Mouse (Mus musculus) mouse embryonic stem cell (cell line): ENCODE data around the gene Nsrp1.

ENCODE experiments used
- in situ Hi-C, 2 experiments: fragments of 300-500 bp; cut with MboI; formaldehyde crosslinking; loops; 1 replicate in 1 of 2; 3 replicates in 1 of 2; pipeline ENCODE4 v1.14.3; 2019 to 2020; ENCODE audit warnings: low sequenced_read_pairs in 2 of 2, low pct_unique_long_range_greater_than_20kb in 1 of 2, mixed read lengths in 1 of 2; ENCODE audit not compliant: unreplicated experiment in 1 of 2

Gene Nsrp1

GRCm38 (mm10) chr11:76998705-76999226 lies 79.5 kb downstream of the Nsrp1 start:
- in situ Hi-C loops, result no loop called here

DNA sequence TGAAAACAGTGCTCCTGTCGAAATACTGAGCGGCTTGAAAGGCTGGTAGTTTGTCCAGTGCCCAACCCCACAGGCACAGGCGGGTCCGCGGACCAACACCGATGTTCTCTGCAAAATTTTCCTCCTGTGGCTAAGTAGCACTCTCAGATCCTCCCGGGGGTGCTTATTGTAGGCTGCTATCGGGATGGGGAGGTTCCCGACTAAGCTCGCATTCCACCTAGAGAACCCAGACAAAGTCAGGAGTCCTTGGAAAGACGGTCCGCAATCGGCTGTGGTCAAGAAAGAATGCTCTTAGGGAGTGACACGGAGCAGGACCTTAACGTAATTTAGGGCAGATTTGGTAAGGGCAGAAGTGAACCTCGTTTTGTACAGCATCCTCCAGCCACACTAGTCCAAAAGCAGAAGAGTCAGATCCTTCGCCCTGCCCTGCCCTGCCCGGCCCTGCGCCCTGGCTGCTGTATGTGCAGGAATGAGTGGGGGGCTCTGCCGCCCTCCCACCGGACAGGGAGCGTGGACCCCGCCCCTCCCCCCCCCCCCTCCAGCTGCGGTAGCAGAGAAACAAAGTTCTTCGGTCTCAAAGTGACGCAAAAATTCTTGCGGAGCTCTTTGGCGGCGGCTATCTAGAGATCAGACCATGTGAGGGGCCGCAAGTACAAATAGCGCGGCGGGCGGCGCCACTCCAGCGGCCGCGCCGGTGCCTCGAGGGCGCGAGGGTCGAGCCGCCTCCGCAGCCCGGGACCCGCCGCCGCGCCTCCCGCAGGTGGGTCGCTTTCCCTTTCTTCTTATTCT lies 80.1 kb downstream of the Nsrp1 start, which contains the start of gene Slc6a4:
TSS of gene Slc6a4 (plus strand) at position 688 of the 789 bp plus-strand sequence.
- in situ Hi-C loops, result no loop called here

DNA sequence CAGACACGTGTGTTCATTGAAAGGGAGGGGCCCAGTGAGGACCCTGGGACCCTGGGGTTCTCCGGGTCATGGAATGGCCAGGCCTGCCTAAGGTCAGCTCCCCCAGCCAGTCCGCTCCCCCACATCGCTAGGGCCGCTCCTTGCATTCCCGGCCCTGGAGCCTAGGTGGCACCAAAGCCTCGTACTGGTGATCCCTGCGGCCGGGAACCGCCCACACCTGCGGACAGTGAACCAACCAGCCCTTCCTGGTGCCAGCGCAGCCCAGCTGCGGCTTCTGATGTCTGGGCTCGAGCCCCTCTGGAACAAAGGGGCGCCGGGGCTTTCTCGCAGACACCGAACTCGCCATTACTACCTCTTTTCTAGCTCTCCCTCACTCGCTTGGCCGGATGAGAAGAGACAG lies 80.9 kb downstream of the Nsrp1 start:
- in situ Hi-C loops, result no loop called here

- in situ Hi-C loops, result no loop called here
Measured at GRCm38 (mm10) chr11:76995966-76996672, 82.1 kb downstream of the Nsrp1 start.
